Mouse (Mus musculus) heart, embryonic 16.5 days (tissue): ENCODE data around the gene Gcdh. TPM values are rescaled to one million over a fixed set of nuclear protein-coding genes. Genes with fewer than 3 reads are reported as not detected.

ENCODE experiments used
- ATAC-seq: fragments of 200-750 bp; cut with Nextera tagmentation; replicated peaks from 2 replicates; pipeline ENCODE4 v1.8.0; 2017; ENCODE audit warnings: moderate number of reproducible peaks; ENCODE audit not compliant: insufficient read depth, low FRiP score; ENCODE audit errors: extremely low read depth
- H3K27ac ChIP-seq: fragments of 300-500 bp; sonication (generic); 2 replicates; pipeline ENCODE4 v1.5.1; 2014; ENCODE audit warnings: mild to moderate bottlenecking, low read length, control low read depth, moderate library complexity
- H3K27me3 ChIP-seq: fragments of 300-500 bp; sonication (generic); 2 replicates; pipeline ENCODE4 v1.6.1; 2014; ENCODE audit warnings: low read length, mixed read lengths; ENCODE audit not compliant: control insufficient read depth, insufficient read depth
- H3K36me3 ChIP-seq: fragments of 300-500 bp; sonication (generic); 2 replicates; pipeline ENCODE4 v1.6.1; 2014; ENCODE audit not compliant: control insufficient read depth, insufficient read depth
- H3K4me1 ChIP-seq: fragments of 300-500 bp; sonication (generic); 2 replicates; pipeline ENCODE4 v1.6.1; 2014; ENCODE audit warnings: low read length, mixed read lengths; ENCODE audit not compliant: control insufficient read depth, insufficient read depth
- H3K4me2 ChIP-seq: fragments of 300-500 bp; sonication (generic); 2 replicates; pipeline ENCODE4 v1.6.1; 2014; ENCODE audit warnings: low read depth, mild to moderate bottlenecking, control low read depth, low read length
- H3K4me3 ChIP-seq: fragments of 300-500 bp; sonication (generic); 2 replicates; pipeline ENCODE4 v1.5.1; 2014; ENCODE audit warnings: mild to moderate bottlenecking, control low read depth, low read length
- H3K9ac ChIP-seq: fragments of 300-500 bp; sonication (generic); 2 replicates; pipeline ENCODE4 v1.6.1; 2014; ENCODE audit warnings: low read length, control low read depth
- H3K9me3 ChIP-seq: fragments of 300-500 bp; sonication (generic); replicated peaks from 2 replicates; pipeline ENCODE4 v1.6.1; 2016; ENCODE audit warnings: low read length; ENCODE audit not compliant: control insufficient read depth
- WGBS: fragments of 180-500 bp; shearing (Covaris S2); extraction: QIAGEN DNeasy Blood & Tissue Kit; methylation state at CpG from one replicate; pipeline ENCODE4 v1.1.7; 2014; 5-methylcytosine and 5-hydroxymethylcytosine counted together
- polyA plus RNA-seq: library from polyadenylated mRNA; unstranded; fragments of >200 nt; fragmentation: Nextera tagmentation; extraction: Ambion mirVana; gene quantifications from 2 replicates; pipeline ENCODE4 v1.2.1, GENCODE M21; 2015

The Gcdh gene
- polyA plus RNA-seq, 1 experiment from 2014 or later, result 43.1 TPM

DNA sequence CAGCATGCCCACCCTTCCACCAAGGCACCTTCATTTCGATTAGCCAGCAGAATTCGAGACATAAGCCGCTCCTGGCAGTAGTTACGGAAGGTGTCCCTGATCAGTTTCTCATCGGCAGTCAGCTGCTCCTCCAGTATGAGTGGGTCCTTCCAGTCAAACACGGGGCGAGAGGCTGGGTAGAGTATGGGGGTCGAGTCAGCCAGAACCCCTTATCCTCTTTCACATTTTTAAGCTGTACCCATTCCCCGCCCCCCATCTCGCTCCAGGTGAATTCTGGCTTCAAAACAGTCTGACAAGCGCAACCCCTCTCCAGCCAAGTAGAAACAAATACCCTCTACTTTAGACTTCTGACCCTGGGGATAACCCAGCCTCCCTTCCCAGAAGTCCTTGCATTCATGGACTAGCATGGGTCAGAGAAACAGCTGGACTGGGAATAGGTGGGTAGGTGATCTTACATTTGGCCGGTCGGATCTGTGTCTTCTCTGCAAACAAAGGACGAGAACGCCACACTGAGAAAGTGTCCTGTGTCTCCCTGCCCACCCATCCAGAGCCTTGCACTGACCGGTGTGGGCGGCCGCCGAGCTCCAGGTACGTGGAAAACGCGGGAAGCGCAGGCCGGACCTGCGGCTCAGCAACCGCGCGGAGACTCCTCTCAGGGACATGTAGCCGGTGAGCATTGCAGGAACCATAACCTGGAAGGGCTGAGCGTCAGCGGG is 570 bp downstream of the Gcdh start:
- Histone ChIP-seq H3K9ac (peak overlapping the region; percentile 85), H3K4me2 (peak overlapping the region; percentile 87), H3K27ac (0 out of 2 replicates have a peak overlapping the region, but pooled peaks have one; percentile 29), H3K36me3 (peaks cover 6% of the 10 kb centered on the region; the same call in 1 of the 2 replicates), H3K4me3 (peak overlapping the region; percentile 87), H3K27me3 (no peaks in the 10 kb centered on the region), H3K4me1 (peaks cover 10% of the 10 kb centered on the region; the same call in 1 of the 2 replicates), H3K9me3 (no peaks in the 10 kb centered on the region)
- peak; percentile 11; the same call in 1 of the 2 replicates for ATAC-seq
- 11% methylated on average over 31 of the region's 31 CpGs for WGBS

DNA sequence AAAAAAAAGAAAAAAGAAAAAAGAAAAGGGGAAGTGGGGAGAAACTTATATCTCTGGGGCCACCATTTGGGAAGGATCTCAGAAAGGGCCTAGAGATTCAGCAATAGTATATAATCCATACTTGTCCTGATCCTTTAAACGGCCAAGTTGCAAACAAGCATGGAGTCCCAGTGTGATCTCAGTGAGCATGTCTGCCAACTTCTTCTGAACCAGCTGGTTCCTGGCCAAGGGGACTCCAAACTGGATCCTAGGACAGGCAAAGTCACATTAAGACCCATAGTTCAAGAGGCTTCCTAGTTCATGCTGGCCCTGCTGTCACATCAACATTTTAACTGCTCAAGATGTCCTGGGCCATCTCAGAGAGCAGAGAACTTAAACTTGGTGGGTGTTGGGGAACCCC is 4.6 kb downstream of the Gcdh start:
- Histone ChIP-seq H3K4me3 (no peak overlapping the region), H3K27me3 (no peaks in the 10 kb centered on the region), H3K36me3 (peaks cover 20% of the 10 kb centered on the region; the same call in 1 of the 2 replicates), H3K9ac (no peak overlapping the region), H3K27ac (no peak overlapping the region), H3K4me1 (peaks cover 8% of the 10 kb centered on the region; the same call in 1 of the 2 replicates), H3K9me3 (no peaks in the 10 kb centered on the region), H3K4me2 (no peak overlapping the region)
- 91% methylated on average over 1 of the region's 1 CpGs for WGBS
- no peak for ATAC-seq

DNA sequence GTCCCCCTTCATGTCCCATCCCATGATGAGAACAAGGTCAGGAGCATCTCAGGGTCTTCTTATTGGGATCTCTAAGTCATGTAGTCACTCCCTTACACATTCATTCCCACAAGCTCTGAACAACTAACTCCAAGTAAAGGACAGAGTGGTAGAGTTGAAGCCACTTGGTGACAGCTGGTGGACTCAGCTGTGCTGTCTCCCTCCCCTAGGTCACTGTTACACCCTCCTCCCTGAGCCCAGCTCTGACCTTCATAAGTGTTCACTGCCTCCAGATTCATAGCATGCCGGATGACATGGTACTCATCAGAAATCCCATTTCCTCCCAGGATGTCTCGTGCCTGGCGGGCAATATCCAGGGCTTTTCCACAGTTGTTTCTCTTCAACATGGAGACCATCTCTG is 5.4 kb downstream of the Gcdh start:
- Histone ChIP-seq H3K36me3 (peaks cover 20% of the 10 kb centered on the region; the same call in 1 of the 2 replicates), H3K4me2 (no peak overlapping the region)
- 93% methylated on average over 3 of the region's 3 CpGs for WGBS

DNA sequence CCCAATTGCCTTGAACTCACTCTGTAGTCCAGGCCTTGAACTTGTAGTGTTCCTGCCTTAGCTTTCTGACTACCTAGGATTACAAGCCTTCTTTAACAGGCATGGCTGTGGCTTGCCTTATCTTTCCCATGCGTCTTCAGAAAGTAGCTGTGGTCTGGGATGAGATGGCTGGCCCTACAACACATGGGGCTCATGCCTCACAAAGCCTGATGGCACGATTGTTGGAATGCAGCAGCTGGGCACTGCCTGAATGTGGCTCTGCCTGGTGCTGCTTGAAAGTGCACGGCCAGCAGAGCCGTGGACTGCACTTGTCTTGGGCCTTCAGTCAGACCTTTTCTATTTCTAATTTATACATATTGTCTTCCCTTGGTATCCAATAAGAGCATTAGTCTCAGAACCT is 9.0 kb downstream of the Gcdh start:
- no peak overlapping the region for H3K27ac ChIP-seq
- no peak overlapping the region for H3K4me2 ChIP-seq
- no peaks in the 10 kb centered on the region for H3K27me3 ChIP-seq
- no peak overlapping the region for H3K4me3 ChIP-seq
- no peak for ATAC-seq
- H3K36me3 ChIP-seq, result peaks cover 14% of the 10 kb centered on the region; the same call in 1 of the 2 replicates
- H3K9me3 ChIP-seq, result no peaks in the 10 kb centered on the region
- no peaks in the 10 kb centered on the region for H3K4me1 ChIP-seq
- H3K9ac ChIP-seq, result no peak overlapping the region
- WGBS, result 76% methylated on average over 4 of the region's 4 CpGs

More for the DNA sequence above, 5.4 kb downstream of the Gcdh start:
- H3K4me3 ChIP-seq, result no peak overlapping the region
- no peak overlapping the region for H3K27ac ChIP-seq
- no peaks in the 10 kb centered on the region for H3K27me3 ChIP-seq
- ATAC-seq, result no peak
- H3K9me3 ChIP-seq, result no peaks in the 10 kb centered on the region
- H3K9ac ChIP-seq, result no peak overlapping the region
- peaks cover 6% of the 10 kb centered on the region; the same call in 1 of the 2 replicates for H3K4me1 ChIP-seq

DNA sequence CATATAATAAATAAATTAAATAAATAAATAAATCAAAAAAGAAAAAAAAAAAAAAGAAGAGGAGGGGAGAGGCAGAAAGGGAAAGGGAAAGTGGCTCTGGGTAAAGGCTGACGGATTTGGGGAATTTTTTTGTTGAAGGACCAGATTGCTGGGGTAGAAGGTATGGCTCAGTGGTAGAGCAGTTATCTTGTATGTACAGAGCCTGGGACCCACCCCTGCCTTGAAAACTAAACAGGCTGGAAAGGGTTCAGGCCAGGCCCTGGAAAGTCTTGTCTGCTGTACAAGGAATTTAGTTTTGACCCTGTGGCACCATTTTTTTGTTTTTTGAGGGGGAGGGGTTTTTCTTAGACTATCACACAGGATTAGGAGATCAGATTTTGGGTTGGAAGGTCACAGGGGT is 14.8 kb downstream of the Gcdh start:
- no peaks in the 10 kb centered on the region for H3K27me3 ChIP-seq
- H3K9me3 ChIP-seq, result no peaks in the 10 kb centered on the region
- H3K36me3 ChIP-seq, result no peaks in the 10 kb centered on the region
- H3K4me2 ChIP-seq, result no peak overlapping the region
- no peak overlapping the region for H3K4me3 ChIP-seq
- H3K27ac ChIP-seq, result no peak overlapping the region
- no peak overlapping the region for H3K9ac ChIP-seq
- no peaks in the 10 kb centered on the region for H3K4me1 ChIP-seq
- WGBS, result 86% methylated on average over 1 of the region's 1 CpGs
- no peak for ATAC-seq

DNA sequence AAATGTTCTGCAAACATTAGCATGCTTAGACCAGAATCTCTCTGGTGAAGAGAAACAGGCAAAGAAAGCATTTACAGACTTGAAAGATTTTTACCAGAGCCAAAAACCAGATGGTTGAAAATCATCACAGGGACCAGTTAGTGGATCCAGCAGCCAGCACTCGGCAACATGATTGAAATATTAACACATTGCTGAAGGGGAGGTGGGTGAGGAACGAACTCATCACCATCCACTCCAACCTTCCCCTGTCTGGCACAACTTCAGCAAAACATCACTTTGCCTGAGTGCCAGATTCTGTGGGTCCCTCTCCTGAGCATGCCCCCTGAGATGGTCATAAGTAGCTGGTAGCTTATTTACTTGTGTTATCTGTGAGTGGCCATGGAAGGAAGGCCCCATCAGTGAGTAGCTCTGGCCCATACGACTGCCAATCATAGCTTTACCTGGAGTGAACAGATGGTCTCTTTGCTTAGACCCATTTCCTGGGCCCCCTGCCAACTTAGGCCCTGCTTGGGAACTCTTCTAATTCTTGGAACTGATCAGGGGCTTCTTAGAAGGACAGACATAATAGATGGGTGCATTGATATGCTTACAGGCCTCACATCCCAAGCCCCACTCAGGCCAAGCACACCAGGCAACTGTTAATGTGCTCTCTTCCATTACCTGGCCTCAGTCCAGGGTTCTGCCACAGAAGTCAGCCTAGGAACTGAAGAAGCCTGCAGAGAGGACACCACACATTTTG is 16.3 kb downstream of the Gcdh start:
- Histone ChIP-seq H3K36me3 (no peaks in the 10 kb centered on the region), H3K27ac (no peak overlapping the region)
- 76% methylated on average over 3 of the region's 3 CpGs for WGBS

DNA sequence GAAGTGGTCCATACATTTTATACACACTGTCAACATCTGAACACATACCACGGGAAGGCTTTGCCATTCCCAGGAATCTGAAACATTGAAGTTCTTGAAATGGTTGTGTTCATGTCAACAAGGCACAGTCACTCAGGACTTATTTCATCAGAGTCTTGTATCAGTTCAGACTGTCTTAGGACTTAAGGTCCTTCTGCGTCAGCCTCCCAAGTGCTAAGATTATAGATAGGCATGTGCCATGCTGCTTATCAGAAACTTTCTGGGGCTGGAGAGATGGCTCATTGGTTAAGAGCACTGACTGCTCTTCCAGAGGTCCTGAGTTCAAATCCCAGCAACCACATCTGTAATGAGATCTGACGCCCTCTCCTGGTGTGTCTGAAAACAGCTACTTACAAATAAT is 19.4 kb downstream of the Gcdh start:
- Histone ChIP-seq H3K4me2 (no peak overlapping the region), H3K9ac (no peak overlapping the region), H3K27me3 (no peaks in the 10 kb centered on the region), H3K4me1 (peaks cover 11% of the 10 kb centered on the region), H3K36me3 (no peaks in the 10 kb centered on the region), H3K9me3 (no peaks in the 10 kb centered on the region), H3K4me3 (no peak overlapping the region), H3K27ac (no peak overlapping the region)
- no peak for ATAC-seq
- WGBS, result 76% methylated on average over 3 of the region's 3 CpGs

More for the DNA sequence above, 16.3 kb downstream of the Gcdh start:
- Histone ChIP-seq H3K27me3 (no peaks in the 10 kb centered on the region), H3K4me2 (no peak overlapping the region), H3K4me1 (peaks cover 4% of the 10 kb centered on the region), H3K9ac (no peak overlapping the region), H3K9me3 (no peaks in the 10 kb centered on the region), H3K4me3 (no peak overlapping the region)
- no peak for ATAC-seq

DNA sequence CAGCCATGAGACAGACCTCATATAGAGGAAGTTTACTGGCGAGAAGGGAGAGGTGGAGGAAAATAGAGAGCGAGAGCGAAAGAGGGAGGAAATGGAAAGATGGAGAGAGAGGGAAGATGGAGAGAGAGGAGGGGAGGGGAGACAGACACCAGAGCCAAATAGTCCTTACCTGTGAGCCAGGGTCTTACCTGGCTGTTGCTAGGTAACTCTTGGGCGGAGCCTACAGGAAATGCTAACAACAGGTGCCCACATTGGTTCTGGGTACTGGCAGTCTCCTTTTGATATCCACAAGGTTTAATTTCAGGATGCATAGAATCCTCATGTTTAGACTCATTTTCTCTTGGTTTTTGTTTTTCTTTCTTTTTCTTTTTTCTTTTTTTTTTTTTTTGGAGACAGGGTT is 20.7 kb downstream of the Gcdh start:
- no peak for ATAC-seq
- Histone ChIP-seq H3K9ac (no peak overlapping the region), H3K4me1 (peaks cover 11% of the 10 kb centered on the region), H3K27ac (no peak overlapping the region), H3K27me3 (no peaks in the 10 kb centered on the region), H3K4me2 (peak overlapping the region; percentile 95), H3K36me3 (peaks cover 10% of the 10 kb centered on the region), H3K9me3 (no peaks in the 10 kb centered on the region), H3K4me3 (peak overlapping the region; percentile 58)
- 66% methylated on average over 4 of the region's 4 CpGs for WGBS
